Mouse (Mus musculus) kidney, postnatal 4 days (tissue): ENCODE measurements around the gene Prps1l1.
A peak's percentile ranks its signal among the peaks of the same experiment; 100 is the strongest.

ENCODE experiments used
- DNase-seq, 2 experiments: peaks; one replicate each; pipeline ENCODE4 v3.0.0; 2021; ENCODE audit warnings: mixed read lengths in 2 of 2

Gene Prps1l1

GRCm38 (mm10) chr12:34984461-34984860 lies at the start of gene Prps1l1:
Prps1l1 (plus strand) TSS chr12:34984761.
- no peak for DNase-seq

- peak; percentile 10 to 17 for DNase-seq
Observed at GRCm38 (mm10) chr12:34937918-34938317, 46.6 kb upstream of the Prps1l1 start.

- DNase-seq: no peak
Observed at GRCm38 (mm10) chr12:34949066-34949706, 35.4 kb upstream of the Prps1l1 start.

- DNase-seq: no peak
Observed at GRCm38 (mm10) chr12:34975991-34976390, 8.6 kb upstream of the Prps1l1 start.

- DNase-seq: no peak
Observed at GRCm38 (mm10) chr12:34985865-34986264, 1.3 kb downstream of the Prps1l1 start.

GRCm38 (mm10) chr12:34989537-34990200 lies 5.1 kb downstream of the Prps1l1 start:
- no peak for DNase-seq

- DNase-seq: no peak
Observed at GRCm38 (mm10) chr12:34990387-34990786, 5.8 kb downstream of the Prps1l1 start.

- no peak for DNase-seq
Observed at GRCm38 (mm10) chr12:34991900-34992299, 7.3 kb downstream of the Prps1l1 start.

- DNase-seq: no peak
Observed at GRCm38 (mm10) chr12:34997597-34998182, 13.1 kb downstream of the Prps1l1 start.

GRCm38 (mm10) chr12:34998778-34999467 lies 14.4 kb downstream of the Prps1l1 start:
- no peak for DNase-seq

- DNase-seq: no peak
Observed at GRCm38 (mm10) chr12:35000323-35000722, 15.8 kb downstream of the Prps1l1 start.

GRCm38 (mm10) chr12:35005748-35006147 lies 21.2 kb downstream of the Prps1l1 start:
- no peak for DNase-seq

- DNase-seq: no peak
Observed at GRCm38 (mm10) chr12:35007851-35008250, 23.3 kb downstream of the Prps1l1 start.

GRCm38 (mm10) chr12:35008340-35009137 lies 24.0 kb downstream of the Prps1l1 start:
- DNase-seq: peak in 1 of 2 experiments; percentile 17

GRCm38 (mm10) chr12:35011462-35011861 lies 26.9 kb downstream of the Prps1l1 start:
- DNase-seq: no peak

- DNase-seq: no peak
Observed at GRCm38 (mm10) chr12:35013950-35014349, 29.4 kb downstream of the Prps1l1 start.

GRCm38 (mm10) chr12:35016056-35016455 lies 31.5 kb downstream of the Prps1l1 start:
- DNase-seq: no peak

GRCm38 (mm10) chr12:35016481-35017250 lies 32.1 kb downstream of the Prps1l1 start:
- no peak for DNase-seq

- no peak for DNase-seq
Observed at GRCm38 (mm10) chr12:35018679-35019237, 34.2 kb downstream of the Prps1l1 start.

GRCm38 (mm10) chr12:35021285-35021684 lies 36.7 kb downstream of the Prps1l1 start:
- no peak for DNase-seq

GRCm38 (mm10) chr12:35022066-35022465 lies 37.5 kb downstream of the Prps1l1 start:
- no peak for DNase-seq
